Mouse (Mus musculus) G1E (cell line): ENCODE results near the gene Pias4. TPM values are rescaled to one million over a fixed set of nuclear protein-coding genes. Genes with fewer than 3 reads are reported as not detected.

Experiments
- ATAC-seq: 2 replicates; pipeline ENCODE4 v1.8.0; 2016; ENCODE audit warnings: mild to moderate bottlenecking; ENCODE audit not compliant: insufficient number of reproducible peaks, poor library complexity, low FRiP score, severe bottlenecking; ENCODE audit errors: extremely low read depth
- DNase-seq: peaks from one replicate; pipeline ENCODE4 v3.0.0; 2012; ENCODE audit warnings: low spot score
- H3K27me3 ChIP-seq: 2 replicates; pipeline ENCODE4 v1.6.1; 2012; ENCODE audit warnings: mild to moderate bottlenecking, low read length, inconsistent platforms; ENCODE audit not compliant: insufficient read depth
- H3K36me3 ChIP-seq: replicated peaks from 2 replicates; pipeline ENCODE3; 2012; ENCODE audit warnings: mild to moderate bottlenecking, inconsistent platforms
- H3K4me1 ChIP-seq: 2 replicates; pipeline ENCODE4 v1.6.1; 2012; ENCODE audit warnings: low read depth, low read length, inconsistent platforms, mixed read lengths; ENCODE audit not compliant: insufficient read depth
- H3K4me3 ChIP-seq: 2 replicates; pipeline ENCODE4 v1.5.1; 2012; ENCODE audit warnings: low read depth, mild to moderate bottlenecking, inconsistent platforms, low read length, moderate library complexity, mixed read lengths
- H3K9me3 ChIP-seq: replicated peaks from 2 replicates; pipeline ENCODE4 v1.6.1; 2012; ENCODE audit warnings: inconsistent platforms
- CTCF ChIP-seq: IDR thresholded peaks from 2 replicates; pipeline ENCODE4 v1.5.1; 2012; ENCODE audit warnings: low read depth, low read length, inconsistent platforms, mixed read lengths
- GATA1 ChIP-seq: IDR thresholded peaks from 2 replicates; pipeline ENCODE4 v1.6.1; 2012; ENCODE audit warnings: borderline replicate concordance, low read length, inconsistent platforms, mixed read lengths
- GATA2 ChIP-seq: IDR thresholded peaks from 2 replicates; pipeline ENCODE4 v1.6.1; 2012; ENCODE audit warnings: low read depth, low read length, inconsistent platforms, borderline replicate concordance
- POLR2AphosphoS5 ChIP-seq: IDR thresholded peaks from 2 replicates; pipeline ENCODE4 v1.6.1; 2012; ENCODE audit warnings: low read depth, low read length, inconsistent platforms; ENCODE audit not compliant: insufficient replicate concordance
- TAL1 ChIP-seq: conservative IDR thresholded peaks from 2 replicates; pipeline ENCODE4 v1.6.1; 2012; ENCODE audit warnings: low read depth, low read length, inconsistent platforms, mixed read lengths
- polyA plus RNA-seq: library from polyadenylated mRNA; stranded (reverse); fragments of >175 nt; gene quantifications from 2 replicates; pipeline ENCODE4 v1.2.3, GENCODE M21; 2012
- total RNA-seq, 2 experiments: library from RNA; stranded (forward) in 1 of 2; stranded (reverse) in 1 of 2; fragments of 200-1000 nt in 1 of 2; fragments of >200 nt in 1 of 2; fragmentation: Nextera tagmentation in 1 of 2; gene quantifications; 2 replicates each; pipeline ENCODE4 v1.2.3; 2014 to 2017

Pias4 gene
- total and polyA plus RNA-seq, 3 experiments: 21.2 to 62.7 (median 28.6) TPM

DNA sequence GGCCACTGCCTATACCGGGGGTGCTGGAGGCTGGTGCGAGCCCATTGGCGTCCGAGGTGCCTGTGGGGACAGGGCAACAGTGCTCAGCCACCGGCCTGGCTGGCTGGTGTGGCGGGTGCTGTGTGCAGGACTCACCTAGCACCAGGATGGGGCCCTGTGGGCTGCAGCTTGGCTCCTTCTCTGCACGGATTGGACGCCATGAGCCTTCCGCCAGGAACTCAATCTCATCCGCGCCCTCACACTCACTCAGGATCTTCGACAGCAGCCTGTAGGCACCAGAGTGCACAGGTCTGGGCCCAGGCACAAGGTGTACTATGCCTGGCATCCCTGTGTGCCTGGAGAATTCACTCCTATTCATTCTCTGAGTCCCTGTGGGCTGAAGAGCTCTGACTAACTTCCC lies 13.4 kb downstream of the Pias4 start:
- ATAC-seq: no peak
- TF ChIP-seq POLR2AphosphoS5: no peak
- TF ChIP-seq CTCF: no peak
- TF ChIP-seq GATA1: no peak
- TF ChIP-seq TAL1: no peak
- TF ChIP-seq GATA2: no peak
- no peaks in the 10 kb centered on the region for H3K27me3 ChIP-seq
- no peak for DNase-seq
- peaks cover 53% of the 10 kb centered on the region for H3K4me1 ChIP-seq
- H3K9me3 ChIP-seq: no peaks in the 10 kb centered on the region
- H3K36me3 ChIP-seq: peaks cover 96% of the 10 kb centered on the region
- no peak overlapping the region for H3K4me3 ChIP-seq

DNA sequence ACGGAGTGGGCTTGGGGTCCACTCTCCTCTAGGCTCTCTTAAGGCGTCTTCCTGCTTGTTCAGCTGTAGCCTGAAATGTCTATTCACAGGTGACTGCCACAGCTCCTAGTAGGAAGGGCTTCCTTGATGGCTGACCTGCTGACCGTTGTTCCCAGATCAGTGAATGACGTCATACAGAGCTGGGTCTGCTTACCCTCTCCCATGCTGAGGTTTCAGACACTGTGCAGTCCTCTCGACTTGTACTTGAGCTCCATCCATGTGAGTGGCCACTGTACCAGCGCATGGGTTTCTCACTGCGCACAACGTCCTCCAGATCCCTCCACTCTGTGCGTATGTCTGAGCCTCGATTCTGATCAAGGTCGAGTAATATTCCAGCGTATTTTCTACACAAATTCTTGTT lies 15.1 kb downstream of the Pias4 start:
- TF ChIP-seq POLR2AphosphoS5: 0 out of 2 replicates have a peak, but pooled peaks have one; percentile 70
- TF ChIP-seq GATA1: no peak
- no peak for DNase-seq
- H3K36me3 ChIP-seq: peaks cover 96% of the 10 kb centered on the region
- H3K9me3 ChIP-seq: peaks cover 6% of the 10 kb centered on the region
- peaks cover 52% of the 10 kb centered on the region for H3K4me1 ChIP-seq
- no peak overlapping the region for H3K4me3 ChIP-seq
- H3K27me3 ChIP-seq: no peaks in the 10 kb centered on the region
- no peak for ATAC-seq

DNA sequence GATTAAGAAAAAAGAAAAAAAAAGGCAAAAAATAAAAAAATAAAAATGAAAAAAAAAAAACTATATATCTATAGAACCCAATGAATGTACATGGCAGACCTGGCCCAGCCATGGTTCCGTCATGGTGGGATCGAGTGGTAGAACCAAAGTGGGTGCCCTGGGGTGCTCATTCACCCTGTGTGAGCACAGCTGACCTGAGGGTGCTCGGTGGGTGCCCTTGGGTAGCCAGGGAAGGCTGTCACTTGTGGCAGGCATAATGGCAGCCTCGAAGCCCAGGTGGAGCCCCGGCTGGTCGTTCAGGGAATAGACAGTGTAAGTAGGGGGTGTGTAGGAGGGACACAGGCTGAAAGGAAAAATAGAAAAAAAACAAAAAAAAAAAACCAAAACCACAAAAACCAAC lies 16.5 kb downstream of the Pias4 start:
- peaks cover 12% of the 10 kb centered on the region for H3K9me3 ChIP-seq
- ATAC-seq (no peak), DNase-seq (no peak)
- peaks cover 96% of the 10 kb centered on the region for H3K36me3 ChIP-seq
- no peaks in the 10 kb centered on the region for H3K27me3 ChIP-seq
- no peak overlapping the region for H3K4me3 ChIP-seq
- peaks cover 59% of the 10 kb centered on the region for H3K4me1 ChIP-seq
- TF ChIP-seq GATA2 (no peak), CTCF (no peak), POLR2AphosphoS5 (no peak), TAL1 (no peak)

DNA sequence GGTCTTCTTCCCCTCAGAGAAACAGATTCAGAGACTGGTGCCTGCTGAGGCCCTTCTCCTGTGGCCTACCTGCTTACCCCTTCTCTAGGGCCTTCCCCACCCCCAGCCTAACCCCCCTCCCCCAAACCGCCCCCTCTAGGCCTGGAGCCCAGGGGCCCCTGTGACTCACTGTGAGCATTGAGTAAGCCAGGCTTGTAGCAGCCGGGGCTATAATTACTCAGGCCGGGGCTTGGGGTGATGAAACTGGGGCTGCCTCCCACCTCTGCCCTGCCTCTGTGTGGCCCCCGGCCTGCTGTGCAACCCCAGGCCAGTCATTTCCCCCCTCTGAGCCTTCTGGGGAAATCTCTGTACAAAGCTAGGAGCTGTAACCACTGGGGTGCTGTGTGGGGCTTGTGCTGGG lies 21.4 kb downstream of the Pias4 start:
- H3K9me3 ChIP-seq: peaks cover 23% of the 10 kb centered on the region
- H3K36me3 ChIP-seq: peaks cover 98% of the 10 kb centered on the region
- DNase-seq: no peak
- TF ChIP-seq TAL1 (no peak), CTCF (no peak), POLR2AphosphoS5 (no peak), GATA1 (no peak), GATA2 (no peak)
- peaks cover 81% of the 10 kb centered on the region for H3K4me1 ChIP-seq
- ATAC-seq: no peak
- peak overlapping the region; percentile 56; the same call in 1 of the 2 replicates for H3K4me3 ChIP-seq
- no peaks in the 10 kb centered on the region for H3K27me3 ChIP-seq

DNA sequence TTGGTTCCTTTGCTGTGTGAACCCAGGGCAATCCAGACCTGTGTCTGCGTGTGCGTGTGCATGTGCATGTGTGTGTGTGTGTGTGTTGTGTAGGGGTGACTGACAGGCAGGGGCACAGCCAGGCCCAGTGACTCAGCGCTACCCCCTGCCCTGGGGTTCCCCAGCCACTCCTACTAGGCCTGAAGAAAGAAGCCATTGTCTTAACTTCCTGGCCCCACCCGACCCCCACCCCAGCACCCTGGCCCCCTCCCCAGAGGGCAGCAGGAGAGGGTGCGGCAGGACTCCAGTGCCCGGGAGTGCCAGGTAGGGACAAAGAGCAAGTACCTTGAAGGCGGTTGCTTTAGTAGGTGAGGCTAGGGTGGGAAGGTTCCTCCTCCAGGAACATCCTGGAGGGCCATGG lies 21.9 kb downstream of the Pias4 start:
- ATAC-seq: no peak; the same call in 1 of the 2 replicates
- peaks cover 83% of the 10 kb centered on the region for H3K4me1 ChIP-seq

DNA sequence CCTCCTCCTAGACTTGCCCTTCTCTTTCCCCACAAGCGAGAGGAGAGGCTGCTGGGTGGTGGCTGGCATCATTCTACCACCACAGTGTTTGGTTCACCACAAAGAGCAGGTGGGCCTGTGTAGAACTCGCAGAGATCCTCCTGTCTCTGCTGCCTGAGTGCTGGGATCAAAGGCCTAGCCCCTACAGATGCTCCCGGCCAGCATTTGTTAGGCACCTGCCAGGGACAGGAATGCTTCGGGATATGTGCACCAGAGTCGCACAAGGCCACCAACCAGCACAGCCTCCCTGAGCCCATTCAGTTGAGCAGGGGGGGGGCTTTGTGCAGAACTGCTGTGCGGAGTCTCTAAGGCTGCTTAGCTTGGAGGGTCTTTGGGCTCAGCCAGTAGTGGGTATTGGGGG lies 22.4 kb downstream of the Pias4 start:
- H3K9me3 ChIP-seq: peaks cover 23% of the 10 kb centered on the region

More for the DNA sequence above, 21.9 kb downstream of the Pias4 start:
- DNase-seq: no peak
- Histone ChIP-seq H3K36me3 (peaks cover 98% of the 10 kb centered on the region), H3K27me3 (no peaks in the 10 kb centered on the region), H3K9me3 (peaks cover 23% of the 10 kb centered on the region), H3K4me3 (peak overlapping the region; percentile 56; the same call in 1 of the 2 replicates)
- TF ChIP-seq TAL1: no peak
- TF ChIP-seq POLR2AphosphoS5: no peak
- TF ChIP-seq CTCF: no peak
- TF ChIP-seq GATA2: no peak
- TF ChIP-seq GATA1: no peak

DNA sequence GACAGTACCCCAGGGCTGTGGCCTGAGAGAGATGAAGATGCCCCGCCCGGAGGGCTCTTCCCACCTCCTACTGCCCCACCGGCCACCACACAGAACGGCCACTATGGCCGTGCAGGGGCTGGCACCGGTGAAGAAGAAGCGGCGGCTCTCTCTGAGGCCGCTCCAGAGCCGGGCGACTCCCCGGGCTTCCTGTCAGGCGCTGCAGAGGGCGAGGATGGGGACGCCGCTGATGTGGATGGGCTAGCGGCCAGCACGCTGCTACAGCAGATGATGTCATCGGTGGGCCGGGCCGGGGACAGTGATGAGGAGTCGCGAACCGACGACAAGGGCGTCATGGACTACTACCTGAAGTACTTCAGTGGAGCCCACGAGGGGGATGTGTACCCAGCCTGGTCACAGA lies 23.1 kb downstream of the Pias4 start:
- H3K27me3 ChIP-seq: no peaks in the 10 kb centered on the region
- H3K9me3 ChIP-seq: peaks cover 23% of the 10 kb centered on the region
- TF ChIP-seq CTCF (no peak), GATA1 (no peak), TAL1 (no peak), POLR2AphosphoS5 (no peak), GATA2 (no peak)
- ATAC-seq: no peak
- peak overlapping the region; percentile 56; the same call in 1 of the 2 replicates for H3K4me3 ChIP-seq
- H3K4me1 ChIP-seq: peaks cover 87% of the 10 kb centered on the region
- DNase-seq: no peak
- H3K36me3 ChIP-seq: peaks cover 100% of the 10 kb centered on the region

More for the DNA sequence above, 22.4 kb downstream of the Pias4 start:
- no peaks in the 10 kb centered on the region for H3K27me3 ChIP-seq
- peaks cover 100% of the 10 kb centered on the region for H3K36me3 ChIP-seq
- TF ChIP-seq CTCF: no peak
- TF ChIP-seq TAL1: no peak
- no peak for TF ChIP-seq GATA1
- no peak for TF ChIP-seq POLR2AphosphoS5
- no peak for TF ChIP-seq GATA2
- no peak for DNase-seq
- peak overlapping the region; percentile 56; the same call in 1 of the 2 replicates for H3K4me3 ChIP-seq
- ATAC-seq: no peak
- peaks cover 86% of the 10 kb centered on the region for H3K4me1 ChIP-seq
